Mouse (Mus musculus): Measurements from ENCODE around the gene Gm4559.
"Not testable (repeated sequence)": the region's sequence is repeated elsewhere in the genome, so short reads cannot be mapped to it uniquely, and the experiment has no call there.

Gm4559 gene

DNA sequence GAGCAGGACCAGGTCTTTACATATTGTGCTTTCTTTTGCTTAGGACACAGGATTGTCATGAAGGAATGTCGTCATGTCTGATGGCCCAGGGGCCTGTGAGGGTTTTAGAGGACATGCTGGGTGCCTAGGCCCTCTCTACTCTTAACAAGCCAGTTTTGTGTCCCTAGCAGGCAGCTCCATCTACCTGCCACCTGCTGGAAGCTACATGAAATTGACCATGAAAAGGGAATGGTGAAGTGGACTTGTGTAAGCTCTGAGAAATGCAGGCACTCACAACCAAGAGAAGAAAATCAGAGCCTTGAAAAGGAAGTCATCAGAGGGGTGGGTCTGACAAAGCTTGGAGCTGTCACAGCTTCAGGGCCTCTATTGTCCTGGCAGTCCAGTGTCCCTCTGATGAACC is 5.1 kb upstream of the Gm4559 start:
- DNase-seq (ENCODE audit: low spot score in 2 of 2) = not testable (repeated sequence)

DNA sequence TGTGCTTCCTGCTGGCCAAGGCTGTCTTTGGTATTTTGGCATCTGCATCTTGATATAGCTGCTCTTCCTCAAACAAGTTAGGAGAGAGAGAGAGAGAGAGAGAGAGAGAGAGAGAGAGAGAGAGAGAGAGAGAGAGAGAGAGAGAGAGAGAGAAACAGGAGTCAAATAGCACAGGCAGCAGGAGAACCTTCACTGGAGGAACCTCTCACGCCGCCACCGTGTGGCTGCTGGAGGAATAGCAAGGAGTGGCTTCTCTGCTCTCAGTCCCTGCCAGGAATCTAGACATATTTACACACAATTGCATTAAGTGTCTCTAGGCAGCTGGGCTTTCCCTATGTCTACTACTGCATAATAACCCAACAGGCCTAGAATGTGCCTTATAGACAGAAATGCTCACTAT is 4.0 kb upstream of the Gm4559 start:
- peak; percentile 46 to 72 for DNase-seq (ENCODE audit: low spot score in 2 of 2)

DNA sequence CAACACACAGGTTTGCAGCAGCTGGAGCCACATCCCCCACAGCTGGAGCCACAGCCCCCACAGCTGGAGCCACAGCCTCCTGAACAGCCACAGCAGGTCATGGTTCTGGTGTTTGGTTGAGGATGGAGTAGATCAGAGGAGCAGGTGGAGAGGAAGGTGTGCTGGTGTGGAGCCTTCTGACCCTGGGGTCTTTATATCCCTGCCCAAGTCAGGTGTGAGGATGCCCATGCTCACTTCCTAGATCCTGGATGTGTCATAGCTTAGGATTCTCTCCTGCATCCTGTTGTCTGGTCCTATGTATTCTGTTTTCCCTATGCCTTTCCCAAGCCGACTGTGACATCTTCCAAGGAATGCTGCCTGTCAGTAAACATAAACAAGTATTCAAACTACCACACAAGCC is 15.9 kb downstream of the Gm4559 start, which contains the start of gene Gm2431:
TSS of gene Gm2431 (minus strand) at position 101 of the 400 bp plus-strand sequence.
- not testable (repeated sequence) for DNase-seq (ENCODE audit: low spot score in 2 of 2)

DNA sequence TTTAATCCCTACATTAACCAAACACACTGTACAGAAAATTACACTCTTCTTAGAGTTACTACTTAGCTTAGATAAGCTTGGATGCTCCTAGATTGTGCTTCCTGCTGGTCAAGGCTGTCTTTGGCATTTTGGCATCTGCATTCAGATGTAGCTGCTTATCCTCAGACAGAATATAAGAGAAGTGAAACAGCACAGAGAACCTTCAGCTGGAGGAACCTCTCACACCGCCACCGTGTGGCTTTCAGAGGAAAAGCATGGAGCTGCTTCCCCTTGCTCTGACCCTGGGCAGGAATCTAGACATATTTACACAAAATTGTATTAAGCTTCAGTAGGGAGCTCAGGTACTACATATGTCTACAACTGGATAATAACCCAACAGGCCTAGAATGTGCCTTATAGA is 18.6 kb downstream of the Gm4559 start:
- DNase-seq (ENCODE audit: low spot score in 2 of 2) = peak; percentile 23 to 48

DNA sequence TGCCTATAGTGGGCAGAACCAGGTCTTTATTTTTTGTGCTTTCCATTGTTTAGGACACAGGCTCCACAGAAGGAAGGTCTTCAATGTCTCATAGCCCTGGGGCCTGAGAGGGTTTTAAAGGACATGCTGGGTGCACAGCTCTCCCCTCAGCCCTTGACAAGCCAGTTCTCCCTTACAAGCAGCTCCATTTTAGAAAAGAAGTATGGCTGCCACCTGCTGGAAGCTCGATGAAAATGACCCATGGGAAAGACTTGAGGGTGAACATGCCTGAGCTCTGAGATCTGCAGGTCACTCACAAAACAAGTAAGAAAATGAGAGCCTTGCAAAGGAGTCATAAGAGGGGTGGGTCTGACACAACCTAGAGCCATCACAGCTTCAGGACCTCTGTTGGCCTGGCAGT is 24.3 kb downstream of the Gm4559 start:
- DNase-seq (ENCODE audit: low spot score in 2 of 2) = peak in 1 of 2 experiments; percentile 46

- DNase-seq (ENCODE audit: low spot score in 2 of 2) = no peak
Measured at GRCm38 (mm10) chr7:142240978-142241377, 33.2 kb downstream of the Gm4559 start, which contains the start of gene Gm40460. Gene Gm40460 (minus strand): TSS chr7:142241078.

DNA sequence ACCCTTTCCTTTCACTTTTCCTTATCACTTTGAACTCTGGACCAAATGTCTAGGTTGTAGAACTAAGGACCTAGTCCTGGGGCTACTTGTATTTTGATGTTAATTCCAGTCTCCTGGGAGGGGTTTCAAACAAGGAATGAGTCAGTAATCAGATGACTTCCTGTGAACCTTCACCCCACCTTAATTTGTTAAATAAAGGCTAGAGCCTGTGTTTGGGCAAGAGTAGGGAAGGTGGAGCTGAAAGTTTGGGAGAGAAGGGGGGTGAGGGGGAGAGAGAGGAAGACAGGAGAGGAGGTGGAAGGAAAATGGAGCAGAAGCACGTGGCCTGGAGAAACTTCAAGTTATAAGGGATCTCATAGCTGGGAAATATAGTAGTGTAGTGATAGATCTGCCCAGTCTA is 42.6 kb downstream of the Gm4559 start:
- no peak for DNase-seq (ENCODE audit: low spot score in 2 of 2)

DNA sequence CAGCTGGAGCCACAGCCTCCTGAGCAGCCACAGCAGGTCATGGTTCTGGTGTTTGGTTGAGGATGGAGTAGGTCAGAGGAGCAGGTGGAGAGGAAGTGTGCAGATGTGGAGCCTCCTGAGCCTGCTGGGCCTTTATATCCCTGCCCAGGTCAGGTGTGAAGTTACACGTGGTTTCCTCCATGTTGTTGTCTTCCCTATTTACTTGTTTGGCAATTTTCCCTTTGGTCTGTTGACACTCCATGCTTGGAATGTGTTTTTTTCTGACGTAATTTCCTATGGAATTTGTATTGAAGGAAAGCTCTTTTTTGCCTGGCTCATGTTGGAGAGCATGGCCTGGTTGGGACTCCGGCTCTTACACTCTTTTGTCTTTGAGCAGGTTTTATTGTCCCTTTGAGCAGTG is 44.3 kb downstream of the Gm4559 start, which contains the start of gene Krtap5-5:
TSS of gene Krtap5-5 (minus strand) at position 101 of the 400 bp plus-strand sequence.
- not testable (repeated sequence) for DNase-seq (ENCODE audit: low spot score in 2 of 2)

- no peak for DNase-seq (ENCODE audit: low spot score in 2 of 2)
Measured at GRCm38 (mm10) chr7:142224518-142224917, 49.6 kb downstream of the Gm4559 start.
